Mouse (Mus musculus) forebrain, embryonic 13.5 days (tissue): ENCODE results near the gene Tas1r1. TPM values are rescaled to one million over a fixed set of nuclear protein-coding genes. Genes with fewer than 3 reads are reported as not detected.

ENCODE experiments used
- ATAC-seq: fragments of 200-750 bp; cut with Nextera tagmentation; 2 replicates; pipeline ENCODE4 v1.8.0; 2017
- H3K27ac ChIP-seq: fragments of 300-500 bp; sonication (generic); 2 replicates; pipeline ENCODE4 v1.5.1; 2015; ENCODE audit warnings: inconsistent platforms, mild to moderate bottlenecking, moderate library complexity
- H3K27me3 ChIP-seq: fragments of 300-500 bp; sonication (generic); 2 replicates; pipeline ENCODE4 v1.6.1; 2015; ENCODE audit warnings: mild to moderate bottlenecking, inconsistent platforms
- H3K36me3 ChIP-seq: fragments of 300-500 bp; sonication (generic); 2 replicates; pipeline ENCODE4 v1.6.1; 2015; ENCODE audit warnings: mild to moderate bottlenecking, inconsistent platforms; ENCODE audit not compliant: poor library complexity, severe bottlenecking
- H3K4me1 ChIP-seq: fragments of 300-500 bp; sonication (generic); 2 replicates; pipeline ENCODE4 v1.6.1; 2015; ENCODE audit warnings: inconsistent platforms
- H3K4me2 ChIP-seq: fragments of 300-500 bp; sonication (generic); 2 replicates; pipeline ENCODE4 v1.6.1; 2015; ENCODE audit warnings: inconsistent platforms, mild to moderate bottlenecking, moderate library complexity
- H3K4me3 ChIP-seq: fragments of 300-500 bp; sonication (generic); 2 replicates; pipeline ENCODE4 v1.5.1; 2015; ENCODE audit warnings: mild to moderate bottlenecking, inconsistent platforms
- H3K9ac ChIP-seq: fragments of 300-500 bp; sonication (generic); 2 replicates; pipeline ENCODE4 v1.6.1; 2015; ENCODE audit warnings: mild to moderate bottlenecking, inconsistent platforms
- H3K9me3 ChIP-seq: fragments of 300-500 bp; sonication (generic); replicated peaks from 2 replicates; pipeline ENCODE4 v1.6.1; 2016; ENCODE audit warnings: inconsistent platforms
- WGBS: fragments of 180-500 bp; shearing (Covaris S2); methylation state at CpG from one replicate; pipeline ENCODE4 v1.1.7; 2015; 5-methylcytosine and 5-hydroxymethylcytosine counted together
- polyA plus RNA-seq: library from polyadenylated mRNA; unstranded; fragments of >200 nt; fragmentation: Nextera tagmentation; extraction: Ambion mirVana; gene quantifications from 2 replicates; pipeline ENCODE4 v1.2.1, GENCODE M21; 2015

Tas1r1 gene
- polyA plus RNA-seq, 1 experiment from 2014 or later = 0.53 TPM

DNA sequence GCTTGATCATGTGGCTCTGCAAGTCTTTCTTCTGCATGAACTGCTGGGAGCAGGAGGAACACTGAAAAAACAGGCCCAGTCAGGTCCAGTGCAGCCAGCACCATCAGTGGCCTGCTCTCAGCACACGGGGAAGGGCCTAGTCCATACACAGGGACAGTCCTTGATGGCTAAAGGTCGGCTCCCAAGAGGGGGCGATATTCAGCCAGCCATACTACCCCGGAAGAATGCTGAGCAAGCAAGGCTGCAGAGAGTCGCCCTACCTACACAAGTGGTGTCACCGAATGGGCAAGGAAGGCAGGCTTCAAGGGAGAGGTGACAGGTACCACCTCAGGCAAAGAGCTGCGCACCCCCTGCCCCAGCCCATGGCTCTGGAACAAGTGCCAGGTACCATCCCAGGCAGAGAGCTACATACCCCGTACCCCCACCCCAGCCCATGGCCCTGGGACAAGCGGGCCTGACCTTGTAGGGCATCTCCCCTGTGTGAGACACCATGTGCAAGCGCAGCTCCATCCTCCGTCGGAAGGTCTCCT lies 16.7 kb downstream of the Tas1r1 start:
- Histone ChIP-seq H3K9me3 (no peaks in the 10 kb centered on the region), H3K36me3 (peaks cover 71% of the 10 kb centered on the region), H3K4me2 (no peak overlapping the region), H3K4me3 (no peak overlapping the region), H3K4me1 (peaks cover 29% of the 10 kb centered on the region), H3K27ac (no peak overlapping the region), H3K9ac (no peak overlapping the region; the same call in 1 of the 2 replicates), H3K27me3 (no peaks in the 10 kb centered on the region)
- no peak for ATAC-seq
- 75% methylated on average over 12 of the region's 12 CpGs for WGBS

GRCm38 (mm10) chr4:152020024-152020423 lies 18.3 kb downstream of the Tas1r1 start:
- ATAC-seq = no peak
- Histone ChIP-seq H3K27me3 (no peaks in the 10 kb centered on the region), H3K4me2 (no peak overlapping the region), H3K36me3 (peaks cover 79% of the 10 kb centered on the region), H3K9ac (no peak overlapping the region), H3K27ac (no peak overlapping the region), H3K4me3 (no peak overlapping the region), H3K9me3 (no peaks in the 10 kb centered on the region), H3K4me1 (peaks cover 13% of the 10 kb centered on the region)
- WGBS = 92% methylated on average over 21 of the region's 21 CpGs

DNA sequence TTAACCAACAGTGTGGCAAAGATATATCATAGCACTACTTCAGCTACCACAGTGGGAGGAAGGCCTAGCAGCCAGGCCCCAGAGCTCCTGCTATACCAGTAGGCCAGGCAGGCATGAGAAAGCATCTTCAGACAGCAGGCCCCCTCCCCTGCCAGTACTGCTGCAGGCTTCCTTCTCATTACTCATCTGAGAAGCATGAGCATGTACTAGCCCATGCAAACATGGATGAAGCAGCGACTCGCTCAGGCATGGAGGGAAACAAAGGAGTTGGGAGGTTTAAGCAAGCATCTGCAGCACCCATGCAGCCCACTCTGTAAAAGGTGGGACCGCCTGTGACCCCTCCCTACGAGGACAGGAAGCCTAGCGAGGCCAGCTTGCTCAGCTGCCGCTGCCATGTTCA lies 19.3 kb downstream of the Tas1r1 start:
- no peak for ATAC-seq
- peaks cover 3% of the 10 kb centered on the region for H3K4me1 ChIP-seq
- no peaks in the 10 kb centered on the region for H3K9me3 ChIP-seq
- H3K27ac ChIP-seq = no peak overlapping the region
- WGBS = 91% methylated on average over 6 of the region's 6 CpGs
- H3K27me3 ChIP-seq = no peaks in the 10 kb centered on the region
- peaks cover 82% of the 10 kb centered on the region for H3K36me3 ChIP-seq
- H3K4me2 ChIP-seq = no peak overlapping the region
- no peak overlapping the region for H3K9ac ChIP-seq
- H3K4me3 ChIP-seq = no peak overlapping the region

- no peak overlapping the region for H3K27ac ChIP-seq
- peaks cover 25% of the 10 kb centered on the region for H3K36me3 ChIP-seq
- no peak overlapping the region for H3K9ac ChIP-seq
- H3K9me3 ChIP-seq = no peaks in the 10 kb centered on the region
- peaks cover 26% of the 10 kb centered on the region for H3K27me3 ChIP-seq
- WGBS = 87% methylated on average over 12 of the region's 12 CpGs
- H3K4me2 ChIP-seq = no peak overlapping the region
- ATAC-seq = no peak
- no peak overlapping the region for H3K4me3 ChIP-seq
- peaks cover 27% of the 10 kb centered on the region for H3K4me1 ChIP-seq
These were observed 25.1 kb downstream of the Tas1r1 start for GRCm38 (mm10) chr4:152013036-152013813.

DNA sequence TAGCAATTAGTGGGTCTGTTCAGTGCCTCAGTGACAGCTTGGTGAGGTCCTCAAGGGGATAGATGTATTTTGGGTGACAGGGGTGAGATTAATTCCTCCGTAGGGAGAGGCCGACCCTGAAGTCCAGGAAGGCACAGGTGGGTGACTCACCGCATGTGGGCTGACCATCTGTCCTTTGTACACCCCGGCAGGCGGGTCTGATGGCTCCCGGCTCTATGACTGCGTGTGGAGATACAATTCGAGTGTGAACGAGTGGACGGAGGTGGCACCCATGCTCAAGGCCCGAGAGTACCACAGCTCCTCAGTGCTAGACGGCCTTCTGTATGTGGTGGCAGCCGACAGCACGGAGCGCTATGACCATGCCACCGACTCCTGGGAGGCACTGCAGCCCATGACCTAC lies 26.3 kb downstream of the Tas1r1 start:
- peaks cover 18% of the 10 kb centered on the region for H3K36me3 ChIP-seq
- no peak overlapping the region for H3K4me3 ChIP-seq
- no peaks in the 10 kb centered on the region for H3K9me3 ChIP-seq
- no peak overlapping the region for H3K9ac ChIP-seq
- H3K27me3 ChIP-seq = peaks cover 37% of the 10 kb centered on the region
- peaks cover 38% of the 10 kb centered on the region for H3K4me1 ChIP-seq
- H3K27ac ChIP-seq = no peak overlapping the region
- ATAC-seq = no peak
- 94% methylated on average over 16 of the region's 16 CpGs for WGBS
- H3K4me2 ChIP-seq = no peak overlapping the region

DNA sequence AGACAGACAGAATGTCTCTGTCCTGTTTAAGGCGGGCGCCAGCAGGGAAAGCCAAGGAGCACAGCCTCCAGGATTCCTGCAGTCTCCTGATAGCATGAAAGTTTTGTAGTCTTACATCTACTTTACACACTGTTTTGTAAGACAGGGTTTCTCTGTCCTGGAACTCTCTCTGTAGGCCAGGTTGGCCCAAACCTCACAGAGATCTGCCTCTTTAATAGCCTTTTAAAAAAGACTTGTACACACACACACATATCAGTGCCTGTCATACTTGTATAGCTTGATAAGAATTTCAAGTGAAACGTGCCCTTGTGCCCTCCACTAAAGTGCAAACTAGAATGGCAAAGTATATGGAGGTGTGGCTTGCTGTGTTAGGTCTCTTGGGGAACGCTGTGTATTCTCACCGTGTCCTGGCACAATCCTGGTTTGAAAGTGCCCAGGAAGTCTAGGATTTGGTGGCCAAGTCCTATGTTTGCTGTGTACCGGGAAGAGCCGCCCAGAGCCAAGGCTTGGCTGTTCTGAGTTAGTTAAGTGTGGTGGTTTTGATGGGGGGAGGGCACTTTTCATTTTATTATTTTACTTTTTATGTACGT lies 27.1 kb downstream of the Tas1r1 start:
- H3K9ac ChIP-seq = no peak overlapping the region
- H3K36me3 ChIP-seq = peaks cover 18% of the 10 kb centered on the region
- no peak overlapping the region for H3K27ac ChIP-seq
- H3K9me3 ChIP-seq = no peaks in the 10 kb centered on the region
- no peak for ATAC-seq
- H3K4me3 ChIP-seq = peak overlapping the region; percentile 70
- H3K4me2 ChIP-seq = peak overlapping the region; percentile 99
- H3K4me1 ChIP-seq = peaks cover 38% of the 10 kb centered on the region
- H3K27me3 ChIP-seq = peaks cover 45% of the 10 kb centered on the region
- WGBS = 78% methylated on average over 8 of the region's 8 CpGs

- ATAC-seq = no peak
- peaks cover 38% of the 10 kb centered on the region for H3K4me1 ChIP-seq
- H3K27me3 ChIP-seq = peaks cover 46% of the 10 kb centered on the region
- H3K4me3 ChIP-seq = peak overlapping the region; percentile 70
- no peaks in the 10 kb centered on the region for H3K9me3 ChIP-seq
- H3K9ac ChIP-seq = no peak overlapping the region
- H3K4me2 ChIP-seq = peak overlapping the region; percentile 99
- H3K36me3 ChIP-seq = peaks cover 16% of the 10 kb centered on the region
- H3K27ac ChIP-seq = no peak overlapping the region
- 10% methylated on average over 13 of the region's 13 CpGs for WGBS
These were observed 27.6 kb downstream of the Tas1r1 start for GRCm38 (mm10) chr4:152010707-152011134.

DNA sequence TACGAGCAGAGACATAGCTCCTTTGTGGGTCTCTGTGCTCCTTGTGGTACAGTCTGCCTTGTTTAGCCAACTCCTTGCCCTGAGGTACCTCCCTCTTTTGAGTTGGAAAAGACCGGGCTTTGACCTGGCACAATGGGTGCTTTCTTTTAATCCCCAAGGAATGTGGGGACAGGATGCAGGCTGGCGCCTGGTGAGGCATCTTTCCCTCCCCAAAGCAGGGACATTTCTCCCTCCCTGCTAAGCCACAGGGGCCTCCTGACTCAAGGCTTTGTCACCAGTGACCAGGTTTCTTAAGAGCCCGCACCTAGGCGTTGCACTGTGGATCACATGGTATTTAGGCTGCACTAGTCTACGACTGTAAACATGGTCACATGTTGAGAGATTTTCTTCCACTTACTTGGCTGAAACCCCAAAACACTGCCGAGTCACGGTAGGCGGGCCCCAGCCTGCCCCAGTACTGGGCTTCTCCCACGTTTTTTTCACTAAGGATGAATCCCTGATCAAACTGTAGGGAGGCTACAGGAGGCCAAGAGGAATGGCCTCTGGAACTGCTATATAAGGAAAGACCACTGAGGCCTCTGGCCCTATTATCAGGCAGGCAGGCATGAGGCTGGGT lies 28.2 kb downstream of the Tas1r1 start:
- H3K27ac ChIP-seq = no peak overlapping the region
- peak overlapping the region; percentile 70 for H3K4me3 ChIP-seq
- H3K36me3 ChIP-seq = peaks cover 10% of the 10 kb centered on the region
- H3K27me3 ChIP-seq = peaks cover 46% of the 10 kb centered on the region
- H3K4me1 ChIP-seq = peaks cover 38% of the 10 kb centered on the region
- WGBS = 3% methylated on average over 10 of the region's 10 CpGs
- peak overlapping the region; percentile 69 for H3K9ac ChIP-seq
- no peak for ATAC-seq
- H3K4me2 ChIP-seq = peak overlapping the region; percentile 99
- H3K9me3 ChIP-seq = no peaks in the 10 kb centered on the region

GRCm38 (mm10) chr4:152009076-152010051 lies 29.0 kb downstream of the Tas1r1 start:
- WGBS = under 1% methylated on average over 104 of the region's 115 CpGs
- Histone ChIP-seq H3K4me3 (peak overlapping the region; percentile 70), H3K27me3 (peaks cover 46% of the 10 kb centered on the region), H3K27ac (peak overlapping the region; percentile 55), H3K9me3 (no peaks in the 10 kb centered on the region), H3K9ac (peak overlapping the region; percentile 69), H3K36me3 (peaks cover 3% of the 10 kb centered on the region; the same call in 1 of the 2 replicates), H3K4me1 (peaks cover 38% of the 10 kb centered on the region), H3K4me2 (peak overlapping the region; percentile 99)
- ATAC-seq = peak; percentile 83

DNA sequence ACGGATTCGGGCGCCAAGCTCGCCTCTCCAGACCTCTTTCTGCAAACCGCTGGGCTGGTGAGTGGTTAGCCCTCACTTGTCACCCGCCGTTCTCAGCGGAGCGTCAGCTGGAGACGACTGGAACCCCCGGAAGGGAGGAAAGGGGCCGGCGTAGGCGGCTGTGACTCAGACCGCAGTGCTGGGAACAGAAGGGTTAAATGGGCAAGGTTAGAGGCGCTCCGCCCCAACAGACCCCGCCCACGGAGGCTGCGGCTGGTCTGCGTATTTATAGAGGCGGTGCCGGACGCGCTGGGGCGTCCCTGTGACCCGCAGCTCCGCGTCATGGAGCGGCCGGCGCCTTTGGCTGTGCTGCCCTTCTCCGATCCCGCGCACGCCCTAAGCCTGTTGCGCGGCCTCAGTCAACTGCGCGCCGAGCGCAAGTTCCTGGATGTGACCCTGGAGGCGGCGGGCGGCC lies 29.7 kb downstream of the Tas1r1 start, which contains the start of gene Klhl21:
Gene Klhl21, plus strand, starts transcription at position 182 of the 454 bp plus-strand sequence.
- under 1% methylated on average over 45 of the region's 45 CpGs for WGBS
- H3K27ac ChIP-seq = peak within 1 kb of the TSS; percentile 55
- ATAC-seq = peak; percentile 91

GRCm38 (mm10) chr4:152008148-152008500 lies 30.2 kb downstream of the Tas1r1 start:
- Histone ChIP-seq H3K9ac (no peak overlapping the region), H3K27ac (no peak overlapping the region), H3K4me3 (peak overlapping the region; percentile 70), H3K36me3 (no peaks in the 10 kb centered on the region), H3K4me2 (peak overlapping the region; percentile 99), H3K4me1 (peaks cover 38% of the 10 kb centered on the region), H3K9me3 (no peaks in the 10 kb centered on the region), H3K27me3 (peaks cover 46% of the 10 kb centered on the region)
- WGBS = under 1% methylated on average over 14 of the region's 14 CpGs
- no peak for ATAC-seq

More for the DNA sequence above, 29.7 kb downstream of the Tas1r1 start, which contains the start of gene Klhl21:
- H3K36me3 ChIP-seq = no peaks in the 10 kb centered on the region
- H3K27me3 ChIP-seq = peaks cover 46% of the 10 kb centered on the region
- peaks cover 38% of the 10 kb centered on the region for H3K4me1 ChIP-seq
- H3K4me2 ChIP-seq = peak within 1 kb of the TSS; percentile 99
- H3K9ac ChIP-seq = peak within 1 kb of the TSS; percentile 69
- H3K4me3 ChIP-seq = peak within 1 kb of the TSS; percentile 70
- H3K9me3 ChIP-seq = no peaks in the 10 kb centered on the region
